Comparison of ENCODE assay signal across 10 mouse cellular contexts in genomic region chr4:149876761-149877160, GRCm38 (mm10).
A peak's percentile ranks its signal among the peaks of the same experiment; 100 is the strongest.
DNase-seq lines count a peak whose midpoint lies in the region; ATAC-seq and TF ChIP-seq lines count a peak whose summit lies in the region.
"Had no signal": no experiment of that assay in that cellular context is flagged by ENCODE, and none has a peak within 500 bp of the region (broad histone marks: within the 10 kb centered on the region; RNA-seq: fewer than 3 reads in every experiment).

No protein-coding gene starts in this region.

- no peaks in the 10 kb centered on the region for H3K27me3 ChIP-seq in lung, embryonic 14.5 days (ENCODE audit: insufficient read depth, low read length)
- H3K27me3 ChIP-seq: midbrain, embryonic 13.5 days; Patski had no signal

- 39% methylated on average over 6 of the region's 6 CpGs for WGBS in lung, embryonic 14.5 days
- WGBS in lung, adult 2 months, result 64% methylated on average over 6 of the region's 6 CpGs

- no peak for TF ChIP-seq POLR2A in lung, adult 2 months (IDR thresholded peaks at IDR 0.05; ENCODE audit: borderline replicate concordance, extremely low read depth, low read depth, low read length)

- H3K4me2 ChIP-seq in lung, embryonic 14.5 days, result no peak overlapping the region
- H3K4me2 ChIP-seq: midbrain, embryonic 13.5 days had no signal

- H3K4me1 ChIP-seq in lung, embryonic 14.5 days (ENCODE audit: insufficient read depth), result peaks cover 39% of the 10 kb centered on the region
- peaks cover 10% of the 10 kb centered on the region for H3K4me1 ChIP-seq in lung, adult 2 months (ENCODE audit: control insufficient read depth, insufficient read depth, low read length)

- DNase-seq in lung, embryonic 14.5 days, result peak; percentile 87
- no peak for DNase-seq in lung, adult 2 months
- peak; percentile 62 for DNase-seq in heart, adult 8-10 months (ENCODE audit: low spot score)
- peak; percentile 79 to 83 for DNase-seq in kidney, postnatal 4 days
- DNase-seq in skeletal muscle tissue, adult 2 months (ENCODE audit: low read depth, low spot score), result peak; percentile 77
- DNase-seq in testis, postnatal 14 days (ENCODE audit: low spot score), result no peak
- no peak for DNase-seq in testis, postnatal 10 days (ENCODE audit: low spot score)
- DNase-seq in ovary, adult 18-20 months (ENCODE audit: low spot score), result no peak

- H3K9me3 ChIP-seq in lung, embryonic 14.5 days (ENCODE audit: low read depth, low read length), result no peaks in the 10 kb centered on the region
- H3K9me3 ChIP-seq: midbrain, embryonic 13.5 days had no signal

- no peak overlapping the region for H3K4me3 ChIP-seq in lung, embryonic 14.5 days (ENCODE audit: low read depth, low read length)
- no peak overlapping the region for H3K4me3 ChIP-seq in lung, adult 2 months (replicated peaks; ENCODE audit: extremely low read depth, low read depth, low read length)
- H3K4me3 ChIP-seq: midbrain, embryonic 13.5 days had no signal

- peak; percentile 56 for ATAC-seq in lung, embryonic 14.5 days (ENCODE audit: insufficient read depth)
- ATAC-seq: Patski had no signal

- no peak for TF ChIP-seq CTCF in lung, embryonic 14.5 days (IDR thresholded peaks at IDR 0.05; ENCODE audit: low read depth)
- TF ChIP-seq CTCF in lung, adult 2 months (IDR thresholded peaks at IDR 0.05; ENCODE audit: insufficient read depth, low read length), result no peak

- no peak overlapping the region for H3K27ac ChIP-seq in lung, embryonic 14.5 days (ENCODE audit: low read depth)
- H3K27ac ChIP-seq: midbrain, embryonic 13.5 days had no signal

- no peak overlapping the region for H3K9ac ChIP-seq in lung, embryonic 14.5 days
- H3K9ac ChIP-seq: midbrain, embryonic 13.5 days had no signal

- H3K36me3 ChIP-seq in lung, embryonic 14.5 days (ENCODE audit: insufficient read depth), result no peaks in the 10 kb centered on the region
- H3K36me3 ChIP-seq: midbrain, embryonic 13.5 days had no signal

Comparison
In these comparisons a context has a peak if more than half of its experiments do, and no peak if none do; other contexts are left out.
1. DNase-seq: peak in lung, embryonic 14.5 days (single experiment), heart, adult 8-10 months (single experiment), kidney, postnatal 4 days (2 of 2) and skeletal muscle tissue, adult 2 months (single experiment); none in lung, adult 2 months (single experiment), testis, postnatal 14 days (single experiment), testis, postnatal 10 days (single experiment) and ovary, adult 18-20 months (single experiment).